ENCODE assay signal across 12 mouse cellular contexts in the genomic region with DNA sequence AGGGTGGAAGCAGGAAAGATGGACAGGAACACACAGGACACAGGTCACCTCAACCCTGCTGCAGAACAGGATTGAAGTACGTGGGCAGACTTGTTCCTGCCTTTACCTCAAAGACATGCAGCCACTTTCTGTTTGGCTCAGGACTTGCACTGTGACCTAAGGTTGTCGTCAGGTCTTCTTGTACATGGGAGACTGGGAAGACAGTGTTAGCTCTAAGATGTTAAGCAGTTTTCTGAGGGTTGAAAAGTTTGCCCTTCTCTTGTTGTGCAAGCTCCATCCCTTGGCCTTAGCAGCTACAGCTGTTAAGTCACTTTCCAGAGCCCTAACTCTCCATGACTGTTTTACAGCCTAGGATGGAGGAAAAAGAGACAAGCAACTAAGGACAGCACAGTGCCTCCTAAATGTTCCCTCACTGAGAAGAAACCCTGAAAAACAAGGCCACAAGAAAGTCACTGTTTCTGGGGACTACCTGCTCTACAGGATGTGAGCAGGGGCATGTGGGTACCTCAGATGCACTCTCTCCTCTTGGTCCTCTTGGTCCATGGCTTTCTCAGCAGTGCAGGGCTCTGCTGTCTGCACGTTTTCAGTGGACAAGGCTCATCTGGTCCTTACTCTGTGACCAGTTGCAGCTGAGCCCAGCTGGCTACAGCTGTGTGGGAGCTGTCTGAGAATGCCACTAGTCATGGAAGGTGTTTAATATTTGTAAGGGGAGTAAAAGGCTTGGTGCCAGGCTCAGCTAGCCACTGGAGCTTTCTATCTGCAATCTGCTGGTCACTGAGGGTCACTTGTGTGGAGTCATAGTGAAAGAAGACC.
DNase-seq lines count a peak whose midpoint lies in the region; ATAC-seq lines count a peak whose summit lies in the region.
"Had no signal": no experiment of that assay in that cellular context is flagged by ENCODE, and none has a peak within 500 bp of the region (broad histone marks: within the 10 kb centered on the region; RNA-seq: fewer than 3 reads in every experiment).

No protein-coding gene starts in this region.

- no peak for ATAC-seq in limb, embryonic 12.5 days (ENCODE audit: insufficient number of reproducible peaks, insufficient read depth, low FRiP score, low TSS enrichment, low read depth)
- ATAC-seq in heart, embryonic 16.5 days (replicated peaks; ENCODE audit: extremely low read depth, insufficient read depth, low FRiP score), result peak; percentile 29; the same call in 1 of the 2 replicates
- ATAC-seq in kidney, embryonic 16.5 days (ENCODE audit: low FRiP score, low TSS enrichment), result peak; percentile 91

- DNase-seq in limb, embryonic 10.5 days (ENCODE audit: low spot score), result no peak
- DNase-seq in lung, postnatal 4 days, result peak; percentile 54 to 84
- DNase-seq in c-Kit-positive CD71-positive TER-119-positive erythroid progenitor cells, embryonic 14.5 days (ENCODE audit: low spot score), result no peak
- no peak for DNase-seq in layer of hippocampus, postnatal 10 days (ENCODE audit: low spot score in 2 of 2)
- no peak for DNase-seq in right cerebral cortex, adult 2 months (ENCODE audit: low spot score in 2 of 2)
- DNase-seq: cerebellum, adult 8-10 months had no signal

- no peaks in the 10 kb centered on the region for H3K36me3 ChIP-seq in limb, embryonic 12.5 days
- no peaks in the 10 kb centered on the region for H3K36me3 ChIP-seq in limb, embryonic 10.5 days
- H3K36me3 ChIP-seq in heart, embryonic 16.5 days (ENCODE audit: control insufficient read depth, insufficient read depth), result no peaks in the 10 kb centered on the region
- no peaks in the 10 kb centered on the region for H3K36me3 ChIP-seq in kidney, embryonic 16.5 days (ENCODE audit: insufficient read depth, low read length)
- H3K36me3 ChIP-seq: forebrain, embryonic 10.5 days; hindbrain, embryonic 13.5 days; liver, embryonic 15.5 days had no signal

- peaks cover 16% of the 10 kb centered on the region; the same call in 1 of the 2 replicates for H3K4me1 ChIP-seq in limb, embryonic 12.5 days (replicated peaks)
- peaks cover 12% of the 10 kb centered on the region for H3K4me1 ChIP-seq in limb, embryonic 10.5 days
- H3K4me1 ChIP-seq in heart, embryonic 16.5 days (ENCODE audit: control insufficient read depth, insufficient read depth, low read length), result peaks cover 18% of the 10 kb centered on the region
- peaks cover 33% of the 10 kb centered on the region for H3K4me1 ChIP-seq in kidney, embryonic 16.5 days (ENCODE audit: insufficient read depth, low read length)
- H3K4me1 ChIP-seq: forebrain, embryonic 10.5 days; hindbrain, embryonic 13.5 days; liver, embryonic 15.5 days had no signal

- no peaks in the 10 kb centered on the region for H3K9me3 ChIP-seq in limb, embryonic 12.5 days
- no peaks in the 10 kb centered on the region for H3K9me3 ChIP-seq in limb, embryonic 10.5 days (replicated peaks)
- H3K9me3 ChIP-seq in heart, embryonic 16.5 days (replicated peaks; ENCODE audit: control insufficient read depth, low read length), result no peaks in the 10 kb centered on the region
- no peaks in the 10 kb centered on the region for H3K9me3 ChIP-seq in kidney, embryonic 16.5 days (ENCODE audit: low read length)
- H3K9me3 ChIP-seq: forebrain, embryonic 10.5 days; hindbrain, embryonic 13.5 days; liver, embryonic 15.5 days had no signal

- H3K4me2 ChIP-seq in limb, embryonic 12.5 days, result no peak overlapping the region
- H3K4me2 ChIP-seq in heart, embryonic 16.5 days (ENCODE audit: low read depth, low read length), result no peak overlapping the region
- H3K4me2 ChIP-seq in kidney, embryonic 16.5 days (replicated peaks; ENCODE audit: low read depth, low read length), result no peak overlapping the region
- H3K4me2 ChIP-seq: hindbrain, embryonic 13.5 days; liver, embryonic 15.5 days had no signal

- WGBS in limb, embryonic 12.5 days, result 41% methylated on average over 3 of the region's 3 CpGs
- 62% methylated on average over 3 of the region's 3 CpGs for WGBS in limb, embryonic 10.5 days
- WGBS in heart, embryonic 16.5 days, result 61% methylated on average over 3 of the region's 3 CpGs
- 24% methylated on average over 3 of the region's 3 CpGs for WGBS in kidney, embryonic 16.5 days

- H3K9ac ChIP-seq in limb, embryonic 12.5 days (replicated peaks), result no peak overlapping the region
- no peak overlapping the region for H3K9ac ChIP-seq in heart, embryonic 16.5 days (ENCODE audit: low read length)
- H3K9ac ChIP-seq in kidney, embryonic 16.5 days (replicated peaks; ENCODE audit: low read length), result no peak overlapping the region
- H3K9ac ChIP-seq: hindbrain, embryonic 13.5 days; liver, embryonic 15.5 days had no signal

- H3K27ac ChIP-seq in limb, embryonic 12.5 days, result peak overlapping the region; percentile 41
- H3K27ac ChIP-seq in limb, embryonic 10.5 days, result no peak overlapping the region
- H3K27ac ChIP-seq in heart, embryonic 16.5 days (ENCODE audit: low read length), result peak overlapping the region; percentile 57; the same call in 1 of the 2 replicates
- H3K27ac ChIP-seq in kidney, embryonic 16.5 days (ENCODE audit: low read length), result peak overlapping the region; percentile 32
- H3K27ac ChIP-seq: forebrain, embryonic 10.5 days; hindbrain, embryonic 13.5 days; liver, embryonic 15.5 days had no signal

- no peak overlapping the region for H3K4me3 ChIP-seq in limb, embryonic 12.5 days (replicated peaks)
- H3K4me3 ChIP-seq in limb, embryonic 10.5 days, result no peak overlapping the region
- H3K4me3 ChIP-seq in heart, embryonic 16.5 days (ENCODE audit: low read length), result no peak overlapping the region
- H3K4me3 ChIP-seq in kidney, embryonic 16.5 days (ENCODE audit: low read length), result no peak overlapping the region
- H3K4me3 ChIP-seq: forebrain, embryonic 10.5 days; hindbrain, embryonic 13.5 days; liver, embryonic 15.5 days had no signal

- H3K27me3 ChIP-seq in limb, embryonic 12.5 days, result no peaks in the 10 kb centered on the region
- no peaks in the 10 kb centered on the region for H3K27me3 ChIP-seq in limb, embryonic 10.5 days (ENCODE audit: low read depth, poor library complexity, severe bottlenecking)
- H3K27me3 ChIP-seq in heart, embryonic 16.5 days (ENCODE audit: control insufficient read depth, insufficient read depth, low read length), result no peaks in the 10 kb centered on the region
- no peaks in the 10 kb centered on the region for H3K27me3 ChIP-seq in kidney, embryonic 16.5 days (ENCODE audit: insufficient read depth, low read length)
- H3K27me3 ChIP-seq: hindbrain, embryonic 13.5 days; liver, embryonic 15.5 days had no signal

Comparison
In these comparisons a context has a peak if more than half of its experiments do, and no peak if none do; other contexts are left out.
1. DNase-seq: peak in lung, postnatal 4 days (2 of 2); none in limb, embryonic 10.5 days (single experiment), c-Kit-positive CD71-positive TER-119-positive erythroid progenitor cells, embryonic 14.5 days (single experiment), layer of hippocampus, postnatal 10 days (0 of 2) and right cerebral cortex, adult 2 months (0 of 2).